Mouse (Mus musculus) CH12.LX (cell line): ENCODE results near the gene Mmp24. TPM values are rescaled to one million over a fixed set of nuclear protein-coding genes. Genes with fewer than 3 reads are reported as not detected.

ENCODE experiments used
- DNase-seq: peaks from one replicate; pipeline ENCODE4 v3.0.0-alpha.2; 2013; ENCODE audit errors: extremely low read depth
- H3K27ac ChIP-seq: 2 replicates; pipeline ENCODE4 v1.5.1; 2012; ENCODE audit warnings: low read depth, mild to moderate bottlenecking, control low read depth, moderate library complexity; ENCODE audit not compliant: insufficient read depth
- H3K27me3 ChIP-seq: replicated peaks from 2 replicates; pipeline ENCODE3; 2012; ENCODE audit warnings: inconsistent platforms
- H3K36me3 ChIP-seq, 2 experiments: replicated peaks in 1 of 2; 2 replicates each; pipeline versions ENCODE3 to v1.6.1; 2012; ENCODE audit warnings: inconsistent platforms in 1 of 2, low read length in 1 of 2, mild to moderate bottlenecking in 1 of 2, mixed read lengths in 1 of 2, moderate library complexity in 1 of 2; ENCODE audit not compliant: control insufficient read depth in 1 of 2, insufficient read depth in 1 of 2
- H3K4me1 ChIP-seq, 2 experiments: 2 replicates each; pipeline ENCODE4 v1.6.1; 2012; ENCODE audit warnings: inconsistent platforms in 1 of 2, moderate library complexity in 1 of 2; ENCODE audit not compliant: insufficient read depth in 2 of 2, control insufficient read depth in 1 of 2
- H3K4me2 ChIP-seq: 2 replicates; pipeline ENCODE4 v1.6.1; 2012; ENCODE audit warnings: low read depth, mild to moderate bottlenecking, control low read depth; ENCODE audit not compliant: poor library complexity, insufficient read depth, severe bottlenecking
- H3K4me3 ChIP-seq, 3 experiments: fragments of 150-350 bp in 1 of 3; sonication (generic) in 1 of 3; replicated peaks in 1 of 3; 2 replicates each; pipeline versions ENCODE3 to v1.5.1; 2011 to 2012; ENCODE audit warnings: low read depth in 2 of 3, low read length in 2 of 3, mild to moderate bottlenecking in 2 of 3, moderate library complexity in 2 of 3, control low read depth in 1 of 3, improper control_type of control experiment in 1 of 3, inconsistent platforms in 1 of 3, mixed read lengths in 1 of 3; ENCODE audit not compliant: poor library complexity in 1 of 3
- H3K79me2 ChIP-seq: replicated peaks from 2 replicates; pipeline ENCODE4 v1.6.1; 2012; ENCODE audit warnings: mild to moderate bottlenecking, moderate library complexity; ENCODE audit not compliant: control insufficient read depth, poor library complexity, insufficient read depth, severe bottlenecking; ENCODE audit errors: extremely low read depth
- H3K9ac ChIP-seq: 2 replicates; pipeline ENCODE4 v1.6.1; 2012; ENCODE audit warnings: low read depth, mild to moderate bottlenecking, control low read depth, moderate library complexity; ENCODE audit not compliant: insufficient read depth
- H3K9me3 ChIP-seq: replicated peaks from 2 replicates; pipeline ENCODE3; 2012; ENCODE audit warnings: low read length, inconsistent platforms, mixed read lengths
- BHLHE40 ChIP-seq: IDR thresholded peaks from 2 replicates; pipeline ENCODE4 v1.6.1; 2011; ENCODE audit warnings: mild to moderate bottlenecking, low read depth, low read length, improper control_type of control experiment
- CTCF ChIP-seq, 2 experiments: IDR thresholded peaks in 1 of 2; conservative IDR thresholded peaks in 1 of 2; 2 replicates each; pipeline ENCODE4 v1.5.1; 2011 to 2012; ENCODE audit warnings: low read depth in 2 of 2, low read length in 2 of 2, improper control_type of control experiment in 1 of 2, inconsistent platforms in 1 of 2, mild to moderate bottlenecking in 1 of 2, moderate library complexity in 1 of 2
- E2F4 ChIP-seq: IDR thresholded peaks from 2 replicates; pipeline ENCODE4 v1.6.1; 2011; ENCODE audit warnings: low read depth, low read length, improper control_type of control experiment; ENCODE audit not compliant: insufficient replicate concordance
- EP300 ChIP-seq: IDR thresholded peaks from 2 replicates; pipeline ENCODE4 v1.6.1; 2011; ENCODE audit warnings: low read length, improper control_type of control experiment
- ETS1 ChIP-seq: conservative IDR thresholded peaks from 2 replicates; pipeline ENCODE4 v1.6.1; 2012; ENCODE audit warnings: low read depth, mild to moderate bottlenecking, inconsistent platforms, low read length, improper control_type of control experiment, moderate library complexity
- JUN ChIP-seq: IDR thresholded peaks from 2 replicates; pipeline ENCODE4 v1.6.1; 2011; ENCODE audit warnings: low read depth, mild to moderate bottlenecking, low read length, improper control_type of control experiment, moderate library complexity; ENCODE audit not compliant: insufficient read depth
- JUND ChIP-seq: conservative IDR thresholded peaks from 2 replicates; pipeline ENCODE4 v1.6.1; 2011; ENCODE audit warnings: low read depth, low read length, improper control_type of control experiment
- MAFK ChIP-seq: IDR thresholded peaks from 2 replicates; pipeline ENCODE4 v1.6.1; 2011; ENCODE audit warnings: low read length, improper control_type of control experiment; ENCODE audit not compliant: insufficient replicate concordance
- MXI1 ChIP-seq: IDR thresholded peaks from 2 replicates; pipeline ENCODE4 v1.6.1; 2011; ENCODE audit warnings: mild to moderate bottlenecking, low read depth, low read length, improper control_type of control experiment
- MYC ChIP-seq: IDR thresholded peaks from 2 replicates; pipeline ENCODE4 v1.6.1; 2011; ENCODE audit warnings: low read depth, mild to moderate bottlenecking, improper control_type of control experiment, low read length
- NRF1 ChIP-seq: IDR thresholded peaks from 2 replicates; pipeline ENCODE4 v1.6.1; 2014; ENCODE audit warnings: low read depth, mild to moderate bottlenecking, inconsistent platforms, low read length, improper control_type of control experiment, moderate library complexity
- PAX5 ChIP-seq: IDR thresholded peaks from 2 replicates; pipeline ENCODE4 v1.6.1; 2012; ENCODE audit warnings: low read length, inconsistent platforms, mixed read lengths
- POLR2AphosphoS2 ChIP-seq: IDR thresholded peaks from 2 replicates; pipeline ENCODE4 v1.6.1; 2011; ENCODE audit warnings: low read depth, low read length, improper control_type of control experiment
- RAD21 ChIP-seq: IDR thresholded peaks from 2 replicates; pipeline ENCODE4 v1.6.1; 2011; ENCODE audit warnings: low read depth, mild to moderate bottlenecking, low read length, improper control_type of control experiment, moderate library complexity
- SIN3A ChIP-seq: IDR thresholded peaks from 2 replicates; pipeline ENCODE4 v1.6.1; 2012; ENCODE audit warnings: low read length, improper control_type of control experiment, inconsistent platforms
- SMC3 ChIP-seq: IDR thresholded peaks from 2 replicates; pipeline ENCODE4 v1.6.1; 2011; ENCODE audit warnings: low read depth, low read length, improper control_type of control experiment
- TBP ChIP-seq: conservative IDR thresholded peaks from 2 replicates; pipeline ENCODE4 v1.6.1; 2011; ENCODE audit warnings: low read depth, low read length, improper control_type of control experiment
- TCF12 ChIP-seq: IDR thresholded peaks from 2 replicates; pipeline ENCODE4 v1.6.1; 2014; ENCODE audit warnings: low read depth, mild to moderate bottlenecking, inconsistent platforms, low read length, improper control_type of control experiment
- USF2 ChIP-seq: conservative IDR thresholded peaks from 2 replicates; pipeline ENCODE4 v1.6.1; 2011; ENCODE audit warnings: low read depth, low read length, improper control_type of control experiment
- ZKSCAN1 ChIP-seq: IDR thresholded peaks from 2 replicates; pipeline ENCODE4 v1.6.1; 2012; ENCODE audit warnings: low read depth, inconsistent platforms, low read length, improper control_type of control experiment, borderline replicate concordance
- ZNF384 ChIP-seq: IDR thresholded peaks from 2 replicates; pipeline ENCODE4 v1.6.1; 2012; ENCODE audit warnings: low read depth, low read length, improper control_type of control experiment, inconsistent platforms
- dilution Hi-C: fragments of 300-500 bp; cut with MboI; formaldehyde crosslinking; loops from 2 replicates; pipeline ENCODE4 v1.14.3; 2020; ENCODE audit warnings: low sequenced_read_pairs; ENCODE audit not compliant: extremely low pct_unique_long_range_greater_than_20kb, extremely low pct_ligation_motif_present
- in situ Hi-C: fragments of 300-500 bp; cut with MboI; formaldehyde crosslinking; loops from 3 replicates; pipeline ENCODE4 v1.14.3; 2019; ENCODE audit warnings: low sequenced_read_pairs, low pct_ligation_motif_present, low pct_unique_long_range_greater_than_20kb, mixed read lengths
- polyA plus RNA-seq: library from polyadenylated mRNA; unstranded; fragments of >175 nt; gene quantifications from 2 replicates; pipeline ENCODE4 v1.2.1, GENCODE M21; 2012; ENCODE audit warnings: low read depth; ENCODE audit not compliant: insufficient read length
- total RNA-seq, 2 experiments: library from RNA; depleted of rRNA; stranded (reverse); fragments of 300-350 nt in 1 of 2; fragments of >200 nt in 1 of 2; gene quantifications; 2 replicates each; pipeline ENCODE4 v1.2.3; 2012 to 2014

Mmp24 gene
- total and polyA plus RNA-seq, 3 experiments = 0.42 TPM; not detected in 2

DNA sequence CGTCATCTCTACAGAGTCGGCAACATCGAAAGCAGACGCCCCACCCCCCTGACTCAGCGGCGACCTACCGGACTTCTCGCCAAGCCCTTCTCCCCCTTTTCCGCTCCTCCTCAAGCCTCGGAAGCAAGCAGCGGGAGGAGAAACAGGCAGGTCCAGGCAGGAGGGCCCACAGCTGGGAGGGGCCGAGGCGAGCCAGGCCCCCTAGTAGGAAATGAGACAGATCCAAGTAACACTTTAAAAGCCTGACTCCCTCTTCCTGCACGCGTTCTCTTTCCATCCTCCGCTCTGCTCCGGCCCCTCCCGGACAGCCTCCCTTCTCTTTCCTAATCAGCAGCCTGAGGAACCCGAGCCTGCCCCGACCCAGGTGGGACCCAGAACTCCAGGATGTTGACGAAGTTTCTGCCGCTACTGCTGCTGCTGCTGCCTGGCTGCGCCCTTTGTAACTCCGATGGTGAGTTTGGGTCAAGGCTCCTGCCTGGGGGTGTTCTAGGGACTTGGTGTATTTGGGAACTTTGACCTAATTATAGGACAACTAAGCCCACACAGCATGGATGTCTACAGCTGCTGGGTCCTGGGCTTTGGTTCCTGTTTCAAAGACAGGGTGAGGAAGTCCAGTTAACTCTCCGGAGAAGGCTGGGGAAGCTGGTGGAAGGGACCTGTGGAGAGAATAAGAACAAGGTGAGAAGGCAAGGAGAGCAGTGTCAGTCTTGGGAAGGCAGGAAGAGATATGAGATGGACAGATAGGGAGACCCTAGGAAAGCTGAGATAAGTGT is 23.9 kb upstream of the Mmp24 start, which contains the start of gene Procr:
Gene Procr (plus strand): TSS at position 104 of the 773 bp plus-strand sequence.
- Histone ChIP-seq H3K27me3 (no peaks in the 10 kb centered on the region), H3K9me3 (no peaks in the 10 kb centered on the region), H3K4me3 (peak within 1 kb of the TSS in 1 of 3 experiments; percentile 59), H3K9ac (peak within 1 kb of the TSS; percentile 15; the same call in 1 of the 2 replicates), H3K36me3 (no peaks in the 10 kb centered on the region), H3K4me2 (peak within 1 kb of the TSS; percentile 85), H3K27ac (no peak within 1 kb of the TSS)
- DNase-seq = no peak
- dilution Hi-C loops = no loop called here
- in situ Hi-C loops = loop anchor here (25.0 kb wide), 1 partner anchor 239 kb away; the partner anchor contains the start of genes Acss2 and Ggt7
- TF ChIP-seq MYC (no peak), MXI1 (no peak), SIN3A (no peak), TCF12 (no peak), JUN (no peak), SMC3 (no peak), EP300 (no peak), BHLHE40 (no peak), TBP (no peak), USF2 (no peak), JUND (no peak), E2F4 (no peak), NRF1 (no peak), PAX5 (no peak), ZKSCAN1 (no peak), RAD21 (no peak), ETS1 (no peak), POLR2AphosphoS2 (no peak)
- TF ChIP-seq, all 38 proteins: peak for 0
- no peaks in the 10 kb centered on the region for H3K79me2 ChIP-seq
- H3K4me1 ChIP-seq = peaks cover 3 to 9% of the 10 kb centered on the region in 2 experiments

- peak; percentile 79 for DNase-seq
- in situ Hi-C loops (loop anchor here (5.0 to 25.0 kb wide), 2 partner anchors 83 to 243 kb away; partner anchors contain the start of genes Acss2 and Ggt7), dilution Hi-C loops (no loop called here)
- Histone ChIP-seq H3K27ac (no peak overlapping the region), H3K4me2 (no peak overlapping the region), H3K79me2 (no peaks in the 10 kb centered on the region), H3K27me3 (peaks cover 8% of the 10 kb centered on the region), H3K36me3 (no peaks in the 10 kb centered on the region), H3K9ac (no peak overlapping the region), H3K4me3 (no peak overlapping the region), H3K4me1 (no peaks in the 10 kb centered on the region), H3K9me3 (no peaks in the 10 kb centered on the region)
- TF ChIP-seq SMC3 (peak; percentile 64), ZNF384 (peak; percentile 75), CTCF (conservative IDR thresholded peaks at IDR 0.05 in 1 of 2, IDR thresholded peaks at IDR 0.05 in 1 of 2; ENCODE audit: low read depth in 2 of 2, low read length in 2 of 2) (peak; percentile 47 to 79), RAD21 (peak; percentile 71), MAFK (no peak)
These were observed 19.4 kb upstream of the Mmp24 start for GRCm38 (mm10) chr2:155755746-155756145.
